Mouse (Mus musculus): ENCODE data around the gene Ube2l3. TPM values are rescaled to one million over a fixed set of nuclear protein-coding genes. Genes with fewer than 3 reads are reported as not detected.
"Not testable (repeated sequence)": the region's sequence is repeated elsewhere in the genome, so short reads cannot be mapped to it uniquely, and the experiment has no call there.

Gene Ube2l3
- polyA plus RNA-seq, 1 experiment from 2014 or later, result 276 TPM

- Histone ChIP-seq H3K4me3 (ENCODE audit: control insufficient read depth in 1 of 2, insufficient read depth in 1 of 2, low read depth in 1 of 2, low read length in 2 of 2) (peak overlapping the region; percentile 88 to 93), H3K4me2 (ENCODE audit: low read length) (peak overlapping the region; percentile 94), H3K9ac (ENCODE audit: low read length) (peak overlapping the region; percentile 96), H3K9me3 (ENCODE audit: control insufficient read depth, low read length) (peaks cover under 1% of the 10 kb centered on the region; the same call in 1 of the 2 replicates), H3K36me3 (ENCODE audit: control insufficient read depth, insufficient read depth, low read length) (no peaks in the 10 kb centered on the region), H3K4me1 (ENCODE audit: control insufficient read depth in 2 of 2, insufficient read depth in 2 of 2, low read length in 2 of 2) (peaks cover 34 to 56% of the 10 kb centered on the region in 2 experiments), H3K27ac (replicated peaks in 1 of 2; ENCODE audit: control insufficient read depth in 1 of 2, insufficient read depth in 1 of 2, low read depth in 2 of 2, low read length in 2 of 2) (peak overlapping the region; percentile 19 to 91; a peak in 3 of 4 replicates), H3K27me3 (ENCODE audit: control insufficient read depth, insufficient read depth, low read length) (no peaks in the 10 kb centered on the region)
- ATAC-seq (ENCODE audit: insufficient number of reproducible peaks, insufficient read depth, low FRiP score, low read depth), result no peak
- 23% methylated on average over 9 of the region's 9 CpGs for WGBS
Observed at GRCm38 (mm10) chr16:17234916-17235665, 32.6 kb upstream of the Ube2l3 start.

DNA sequence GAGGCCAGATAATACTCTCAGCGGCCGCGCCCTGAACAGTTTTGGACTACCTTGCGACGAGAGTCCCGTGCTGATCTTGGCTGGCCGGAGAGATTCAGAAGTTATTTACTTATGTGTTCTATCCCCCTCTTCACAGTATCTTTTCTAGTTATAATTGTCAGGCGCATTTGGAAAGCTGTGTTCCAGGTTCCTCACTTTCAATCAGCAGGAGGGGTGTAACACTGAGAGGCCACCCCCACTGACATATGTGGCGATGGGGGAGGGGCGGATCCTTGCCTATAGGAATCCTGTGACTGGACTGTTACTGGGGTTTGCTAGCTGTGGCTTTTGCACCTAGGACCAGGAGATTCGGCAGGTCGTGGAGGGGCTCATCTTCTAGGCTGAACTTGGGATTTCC, 32.0 kb upstream of the Ube2l3 start:
- Histone ChIP-seq H3K27me3 (ENCODE audit: control insufficient read depth, insufficient read depth, low read length) (no peaks in the 10 kb centered on the region), H3K27ac (replicated peaks in 1 of 2; ENCODE audit: control insufficient read depth in 1 of 2, insufficient read depth in 1 of 2, low read depth in 2 of 2, low read length in 2 of 2) (peak overlapping the region; percentile 83 to 91; a peak in 3 of 4 replicates), H3K36me3 (ENCODE audit: control insufficient read depth, insufficient read depth, low read length) (no peaks in the 10 kb centered on the region), H3K4me2 (ENCODE audit: low read length) (peak overlapping the region; percentile 94), H3K9ac (ENCODE audit: low read length) (peak overlapping the region; percentile 96), H3K4me1 (ENCODE audit: control insufficient read depth in 2 of 2, insufficient read depth in 2 of 2, low read length in 2 of 2) (peaks cover 34 to 51% of the 10 kb centered on the region in 2 experiments), H3K9me3 (ENCODE audit: control insufficient read depth, low read length) (peaks cover 4% of the 10 kb centered on the region; the same call in 1 of the 2 replicates), H3K4me3 (ENCODE audit: control insufficient read depth in 1 of 2, insufficient read depth in 1 of 2, low read depth in 1 of 2, low read length in 2 of 2) (peak overlapping the region; percentile 88 to 93)
- ATAC-seq (ENCODE audit: insufficient number of reproducible peaks, insufficient read depth, low FRiP score, low read depth), result no peak
- WGBS, result 1% methylated on average over 12 of the region's 12 CpGs

- H3K36me3 ChIP-seq (ENCODE audit: control insufficient read depth, insufficient read depth, low read length), result no peaks in the 10 kb centered on the region
- peaks cover 4% of the 10 kb centered on the region; the same call in 1 of the 2 replicates for H3K9me3 ChIP-seq (ENCODE audit: control insufficient read depth, low read length)
- no peaks in the 10 kb centered on the region for H3K27me3 ChIP-seq (ENCODE audit: control insufficient read depth, insufficient read depth, low read length)
- ATAC-seq (ENCODE audit: insufficient number of reproducible peaks, insufficient read depth, low FRiP score, low read depth), result peak; percentile 37
- H3K4me1 ChIP-seq (ENCODE audit: control insufficient read depth in 2 of 2, insufficient read depth in 2 of 2, low read length in 2 of 2), result peaks cover 29 to 45% of the 10 kb centered on the region in 2 experiments
- peak overlapping the region; percentile 94 for H3K4me2 ChIP-seq (ENCODE audit: low read length)
- H3K27ac ChIP-seq (replicated peaks in 1 of 2; ENCODE audit: control insufficient read depth in 1 of 2, insufficient read depth in 1 of 2, low read depth in 2 of 2, low read length in 2 of 2), result peak overlapping the region; percentile 83 to 91
- H3K9ac ChIP-seq (ENCODE audit: low read length), result peak overlapping the region; percentile 96
- H3K4me3 ChIP-seq (ENCODE audit: control insufficient read depth in 1 of 2, insufficient read depth in 1 of 2, low read depth in 1 of 2, low read length in 2 of 2), result peak overlapping the region; percentile 88 to 93
- under 1% methylated on average over 50 of the region's 62 CpGs for WGBS
Observed at GRCm38 (mm10) chr16:17233702-17234498, 31.5 kb upstream of the Ube2l3 start.

DNA sequence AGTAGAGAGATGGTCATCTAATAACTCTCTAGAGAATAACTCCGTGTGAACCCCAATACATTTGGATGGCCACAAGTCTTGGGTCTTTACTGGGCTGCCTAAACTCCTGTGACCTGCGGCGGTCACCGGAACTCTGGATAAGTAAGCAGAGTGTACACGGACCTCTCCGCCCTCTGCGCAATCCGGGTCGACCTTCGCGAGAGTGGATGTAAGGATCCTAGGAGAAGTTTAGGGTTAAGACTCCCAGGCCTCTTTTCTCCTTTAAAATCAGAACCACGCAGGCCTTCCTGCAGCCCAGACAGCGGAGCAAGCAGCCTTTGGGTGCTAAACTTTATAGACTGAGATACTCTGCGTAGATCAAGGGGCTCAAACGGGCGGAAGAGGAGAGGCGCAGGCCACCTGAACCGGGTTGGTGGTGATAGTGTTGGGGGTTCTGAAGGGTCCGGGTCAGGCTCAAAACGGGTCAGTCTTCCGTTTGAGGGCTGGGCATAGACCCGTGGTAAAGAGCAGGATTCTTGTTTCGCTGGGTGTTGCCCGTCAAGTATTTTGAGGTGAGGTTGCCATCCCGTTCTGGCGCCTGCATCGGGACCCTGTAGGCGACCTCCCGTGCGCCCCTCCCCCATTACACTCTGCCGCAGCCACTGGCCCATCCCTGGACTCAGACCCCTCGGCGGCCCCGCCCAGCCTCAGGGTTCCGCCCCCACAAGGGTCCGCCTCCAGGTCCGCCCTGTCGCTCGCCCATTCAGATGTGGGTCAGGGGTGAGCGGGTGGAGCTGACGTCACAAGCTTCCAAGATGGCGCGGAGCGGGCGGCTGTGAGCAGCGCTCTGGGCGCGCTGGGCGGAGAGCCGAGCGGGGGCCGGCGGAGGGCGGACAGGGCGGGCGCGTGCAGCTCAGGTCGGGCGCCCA, 30.6 kb upstream of the Ube2l3 start, which contains the start of gene Hic2:
Hic2 (plus strand) TSS at position 779 of the 908 bp plus-strand sequence.
- H3K4me1 ChIP-seq (ENCODE audit: control insufficient read depth in 2 of 2, insufficient read depth in 2 of 2, low read length in 2 of 2), result peaks cover 25 to 37% of the 10 kb centered on the region in 2 experiments
- H3K27me3 ChIP-seq (ENCODE audit: control insufficient read depth, insufficient read depth, low read length), result no peaks in the 10 kb centered on the region
- peak within 1 kb of the TSS; percentile 83 to 91 for H3K27ac ChIP-seq (replicated peaks in 1 of 2; ENCODE audit: control insufficient read depth in 1 of 2, insufficient read depth in 1 of 2, low read depth in 2 of 2, low read length in 2 of 2)
- 2% methylated on average over 57 of the region's 59 CpGs for WGBS
- peaks cover 4% of the 10 kb centered on the region; the same call in 1 of the 2 replicates for H3K9me3 ChIP-seq (ENCODE audit: control insufficient read depth, low read length)
- H3K36me3 ChIP-seq (ENCODE audit: control insufficient read depth, insufficient read depth, low read length), result no peaks in the 10 kb centered on the region
- H3K9ac ChIP-seq (ENCODE audit: low read length), result peak within 1 kb of the TSS; percentile 96
- peak within 1 kb of the TSS; percentile 88 to 93 for H3K4me3 ChIP-seq (ENCODE audit: control insufficient read depth in 1 of 2, insufficient read depth in 1 of 2, low read depth in 1 of 2, low read length in 2 of 2)
- peak within 1 kb of the TSS; percentile 94 for H3K4me2 ChIP-seq (ENCODE audit: low read length)
- ATAC-seq (ENCODE audit: insufficient number of reproducible peaks, insufficient read depth, low FRiP score, low read depth), result peak; percentile 97

DNA sequence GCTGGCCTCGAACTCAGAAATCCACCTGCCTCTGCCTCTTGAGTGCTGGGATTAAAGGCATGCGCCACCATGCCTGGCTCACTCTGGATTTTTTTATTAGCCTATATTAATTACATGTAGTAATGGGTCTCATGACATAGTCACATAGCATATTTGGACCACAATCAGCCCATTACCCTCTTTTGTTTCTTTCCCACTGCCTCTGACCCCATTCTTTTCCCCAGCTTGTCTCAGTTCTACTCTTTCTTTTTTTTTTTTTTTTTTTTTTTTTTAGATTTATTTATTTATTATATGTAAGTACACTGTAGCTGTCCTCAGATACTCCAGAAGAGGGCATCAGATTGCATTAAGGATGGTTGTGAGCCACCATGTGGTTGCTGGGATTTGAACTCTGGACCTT, 29.1 kb upstream of the Ube2l3 start:
- not testable (repeated sequence) for H3K9ac ChIP-seq (ENCODE audit: low read length); H3K4me2 ChIP-seq (ENCODE audit: low read length); ATAC-seq (ENCODE audit: insufficient number of reproducible peaks, insufficient read depth, low FRiP score, low read depth); H3K4me3 ChIP-seq (ENCODE audit: control insufficient read depth in 1 of 2, insufficient read depth in 1 of 2, low read depth in 1 of 2, low read length in 2 of 2); H3K9me3 ChIP-seq (ENCODE audit: control insufficient read depth, low read length); H3K27ac ChIP-seq (replicated peaks in 1 of 2; ENCODE audit: control insufficient read depth in 1 of 2, insufficient read depth in 1 of 2, low read depth in 2 of 2, low read length in 2 of 2); H3K36me3 ChIP-seq (ENCODE audit: control insufficient read depth, insufficient read depth, low read length); H3K27me3 ChIP-seq (ENCODE audit: control insufficient read depth, insufficient read depth, low read length)
- H3K4me1 ChIP-seq (ENCODE audit: control insufficient read depth in 2 of 2, insufficient read depth in 2 of 2, low read length in 2 of 2), result peaks cover 19 to 22% of the 10 kb centered on the region in 2 experiments
- WGBS, result 84% methylated on average over 2 of the region's 2 CpGs

GRCm38 (mm10) chr16:17226496-17226895, 24.0 kb upstream of the Ube2l3 start:
- no peaks in the 10 kb centered on the region for H3K27me3 ChIP-seq (ENCODE audit: control insufficient read depth, insufficient read depth, low read length)
- no peak overlapping the region for H3K4me3 ChIP-seq (ENCODE audit: control insufficient read depth in 1 of 2, insufficient read depth in 1 of 2, low read depth in 1 of 2, low read length in 2 of 2)
- H3K4me1 ChIP-seq (ENCODE audit: control insufficient read depth in 2 of 2, insufficient read depth in 2 of 2, low read length in 2 of 2), result no peaks in the 10 kb centered on the region
- H3K36me3 ChIP-seq (ENCODE audit: control insufficient read depth, insufficient read depth, low read length), result no peaks in the 10 kb centered on the region
- H3K4me2 ChIP-seq (ENCODE audit: low read length), result no peak overlapping the region
- H3K9me3 ChIP-seq (ENCODE audit: control insufficient read depth, low read length), result peaks cover 4% of the 10 kb centered on the region; the same call in 1 of the 2 replicates
- no peak overlapping the region for H3K27ac ChIP-seq (replicated peaks in 1 of 2; ENCODE audit: control insufficient read depth in 1 of 2, insufficient read depth in 1 of 2, low read depth in 2 of 2, low read length in 2 of 2)
- ATAC-seq (ENCODE audit: insufficient number of reproducible peaks, insufficient read depth, low FRiP score, low read depth), result no peak
- no peak overlapping the region for H3K9ac ChIP-seq (ENCODE audit: low read length)

- Histone ChIP-seq H3K36me3 (ENCODE audit: control insufficient read depth, insufficient read depth, low read length) (no peaks in the 10 kb centered on the region), H3K4me3 (ENCODE audit: control insufficient read depth in 1 of 2, insufficient read depth in 1 of 2, low read depth in 1 of 2, low read length in 2 of 2) (no peak overlapping the region), H3K27me3 (ENCODE audit: control insufficient read depth, insufficient read depth, low read length) (no peaks in the 10 kb centered on the region), H3K4me2 (ENCODE audit: low read length) (no peak overlapping the region), H3K4me1 (ENCODE audit: control insufficient read depth in 2 of 2, insufficient read depth in 2 of 2, low read length in 2 of 2) (peaks cover under 1% of the 10 kb centered on the region in 2 experiments; a peak in 3 of 4 replicates), H3K9me3 (ENCODE audit: control insufficient read depth, low read length) (peaks cover 4% of the 10 kb centered on the region; the same call in 1 of the 2 replicates), H3K27ac (replicated peaks in 1 of 2; ENCODE audit: control insufficient read depth in 1 of 2, insufficient read depth in 1 of 2, low read depth in 2 of 2, low read length in 2 of 2) (no peak overlapping the region), H3K9ac (ENCODE audit: low read length) (no peak overlapping the region)
- no peak for ATAC-seq (ENCODE audit: insufficient number of reproducible peaks, insufficient read depth, low FRiP score, low read depth)
- WGBS, result 84% methylated on average over 5 of the region's 5 CpGs
Observed at GRCm38 (mm10) chr16:17225584-17225983, 23.1 kb upstream of the Ube2l3 start.

All from heart, embryonic 14.5 days (tissue).